In genomic region chr9:91159311-91159710, GRCm38 (mm10) we compare ENCODE assay signal across 22 mouse cellular contexts.
"Had no signal": no experiment of that assay in that cellular context is flagged by ENCODE, and none has a peak within 500 bp of the region (broad histone marks: within the 10 kb centered on the region; RNA-seq: fewer than 3 reads in every experiment).

No protein-coding gene starts in this region.

- ATAC-seq: forebrain, postnatal 0 days; hindbrain, postnatal 0 days; intestine, embryonic 16.5 days; liver, embryonic 12.5 days had no signal

- H3K4me2 ChIP-seq: heart, embryonic 11.5 days; hindbrain, embryonic 13.5 days; hindbrain, embryonic 15.5 days; kidney, embryonic 15.5 days; limb, embryonic 13.5 days; limb, embryonic 15.5 days; liver, embryonic 12.5 days had no signal

- H3K4me1 ChIP-seq: hindbrain, embryonic 13.5 days; hindbrain, embryonic 15.5 days; kidney, embryonic 15.5 days; limb, embryonic 13.5 days; limb, embryonic 15.5 days; liver, embryonic 12.5 days had no signal

- H3K9ac ChIP-seq: forebrain, postnatal 0 days; hindbrain, embryonic 13.5 days; hindbrain, embryonic 15.5 days; kidney, embryonic 15.5 days; limb, embryonic 13.5 days; limb, embryonic 15.5 days; liver, embryonic 12.5 days; liver, embryonic 14.5 days had no signal

- H3K27me3 ChIP-seq: hindbrain, embryonic 13.5 days; hindbrain, embryonic 15.5 days; kidney, embryonic 15.5 days; limb, embryonic 13.5 days; limb, embryonic 15.5 days; liver, embryonic 12.5 days had no signal

- H3K36me3 ChIP-seq: hindbrain, embryonic 13.5 days; hindbrain, embryonic 15.5 days; kidney, embryonic 15.5 days; limb, embryonic 13.5 days; limb, embryonic 15.5 days; liver, embryonic 12.5 days had no signal

- H3K27ac ChIP-seq: hindbrain, embryonic 13.5 days; hindbrain, embryonic 15.5 days; hindbrain, postnatal 0 days; kidney, embryonic 15.5 days; kidney, postnatal 0 days; limb, embryonic 13.5 days; limb, embryonic 15.5 days; liver, embryonic 12.5 days; liver, embryonic 14.5 days had no signal

- DNase-seq: forebrain, postnatal 0 days; gastrocnemius, postnatal 14 days; gastrocnemius, postnatal 36 days; kidney, adult 11 months; kidney, adult 2 months; kidney, adult 9 months; kidney, postnatal 14 days; kidney, postnatal 36 days; layer of hippocampus, adult 9-11 months; layer of hippocampus, postnatal 36 days; left cerebral cortex, postnatal 4 days had no signal

- H3K9me3 ChIP-seq: hindbrain, embryonic 13.5 days; hindbrain, embryonic 15.5 days; kidney, embryonic 15.5 days; limb, embryonic 13.5 days; limb, embryonic 15.5 days; liver, embryonic 12.5 days had no signal

- H3K4me3 ChIP-seq: hindbrain, embryonic 13.5 days; hindbrain, embryonic 15.5 days; kidney, embryonic 15.5 days; limb, embryonic 13.5 days; limb, embryonic 15.5 days; liver, embryonic 12.5 days had no signal
